ENCODE assay signal across 16 mouse cellular contexts in the genomic region with DNA sequence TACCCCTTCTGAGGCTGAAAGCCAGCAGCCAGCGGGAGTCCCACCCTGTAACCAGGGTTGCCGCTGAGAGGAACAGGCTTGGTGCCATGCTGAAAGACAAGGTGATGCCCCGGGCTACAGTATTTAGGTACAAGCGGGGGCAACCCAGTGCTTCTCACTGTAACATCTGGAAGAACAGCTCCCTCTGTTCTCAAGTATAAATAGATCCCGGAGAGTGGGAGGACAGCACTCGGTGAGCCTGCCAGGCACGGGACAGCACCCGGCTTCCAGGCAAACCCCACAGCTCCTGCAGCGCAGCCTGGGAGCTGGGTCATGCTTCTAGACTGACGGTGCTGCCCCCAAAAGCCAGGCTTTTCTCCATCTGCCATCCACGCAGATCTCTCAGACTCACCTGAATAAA. TPM values are rescaled to one million over a fixed set of nuclear protein-coding genes. Genes with fewer than 3 reads are reported as not detected.
DNase-seq lines count a peak whose midpoint lies in the region; ATAC-seq and TF ChIP-seq lines count a peak whose summit lies in the region.
"Had no signal": no experiment of that assay in that cellular context is flagged by ENCODE, and none has a peak within 500 bp of the region (broad histone marks: within the 10 kb centered on the region; RNA-seq: fewer than 3 reads in every experiment).

No protein-coding gene starts in this region.

- no peaks in the 10 kb centered on the region for H3K27me3 ChIP-seq in heart, embryonic 16.5 days (ENCODE audit: control insufficient read depth, insufficient read depth, low read length)
- no peaks in the 10 kb centered on the region for H3K27me3 ChIP-seq in kidney, embryonic 14.5 days (ENCODE audit: control insufficient read depth, insufficient read depth, low read length)
- H3K27me3 ChIP-seq: forebrain, embryonic 12.5 days; lung, embryonic 15.5 days had no signal

- peak overlapping the region; percentile 54; the same call in 1 of the 2 replicates for H3K27ac ChIP-seq in cortical plate, adult 2 months (ENCODE audit: insufficient read depth, low read length)
- H3K27ac ChIP-seq in heart, embryonic 16.5 days (ENCODE audit: low read length): no peak overlapping the region
- peak overlapping the region; percentile 93 for H3K27ac ChIP-seq in olfactory bulb, adult 2 months (ENCODE audit: insufficient read depth, low read depth, low read length)
- H3K27ac ChIP-seq in kidney, embryonic 14.5 days (ENCODE audit: low read depth, low read length): no peak overlapping the region
- H3K27ac ChIP-seq: forebrain, embryonic 12.5 days; lung, embryonic 15.5 days had no signal

- H3K4me2 ChIP-seq in heart, embryonic 16.5 days (ENCODE audit: low read depth, low read length): no peak overlapping the region
- no peak overlapping the region for H3K4me2 ChIP-seq in kidney, embryonic 14.5 days (replicated peaks; ENCODE audit: low read depth, low read length)
- H3K4me2 ChIP-seq: forebrain, embryonic 12.5 days; lung, embryonic 15.5 days had no signal

- H3K36me3 ChIP-seq in heart, embryonic 16.5 days (ENCODE audit: control insufficient read depth, insufficient read depth): no peaks in the 10 kb centered on the region; the same call in 1 of the 2 replicates
- H3K36me3 ChIP-seq in kidney, embryonic 14.5 days (ENCODE audit: control insufficient read depth, insufficient read depth, low read length): peaks cover 28% of the 10 kb centered on the region

- DNase-seq in layer of hippocampus, adult 11-12 months (ENCODE audit: low spot score): peak; percentile 50
- DNase-seq in layer of hippocampus, postnatal 14 days (ENCODE audit: low spot score in 2 of 2): no peak
- DNase-seq in cerebellum, postnatal 4 days (ENCODE audit: low spot score in 2 of 2): no peak
- DNase-seq: cerebellum, postnatal 10 days; gastrocnemius, postnatal 25 days; kidney, postnatal 4 days; thymus, postnatal 4 days had no signal

- no peak overlapping the region for H3K4me3 ChIP-seq in cortical plate, adult 2 months (ENCODE audit: insufficient read depth, low read length)
- no peak overlapping the region for H3K4me3 ChIP-seq in heart, embryonic 16.5 days (ENCODE audit: low read length)
- H3K4me3 ChIP-seq in olfactory bulb, adult 2 months (ENCODE audit: insufficient read depth, low read depth, low read length): no peak overlapping the region
- H3K4me3 ChIP-seq in kidney, embryonic 14.5 days (ENCODE audit: low read length): no peak overlapping the region
- H3K4me3 ChIP-seq: forebrain, embryonic 12.5 days; lung, embryonic 15.5 days had no signal

- peaks cover 9% of the 10 kb centered on the region; the same call in 1 of the 2 replicates for H3K4me1 ChIP-seq in cortical plate, adult 2 months (ENCODE audit: control insufficient read depth, insufficient read depth, low read length)
- peaks cover 7% of the 10 kb centered on the region; the same call in 1 of the 2 replicates for H3K4me1 ChIP-seq in heart, embryonic 16.5 days (ENCODE audit: control insufficient read depth, insufficient read depth, low read length)
- H3K4me1 ChIP-seq in olfactory bulb, adult 2 months (ENCODE audit: control insufficient read depth, insufficient read depth, low read length): peaks cover 69% of the 10 kb centered on the region
- no peaks in the 10 kb centered on the region for H3K4me1 ChIP-seq in kidney, embryonic 14.5 days (ENCODE audit: control insufficient read depth, insufficient read depth, low read length)
- H3K4me1 ChIP-seq: lung, embryonic 15.5 days had no signal

- WGBS in heart, embryonic 16.5 days: 59% methylated on average over 11 of the region's 11 CpGs
- 28% methylated on average over 11 of the region's 11 CpGs for WGBS in olfactory bulb, adult 2 months
- WGBS in kidney, embryonic 14.5 days: 78% methylated on average over 11 of the region's 11 CpGs

- H3K9ac ChIP-seq in heart, embryonic 16.5 days (ENCODE audit: low read length): no peak overlapping the region
- no peak overlapping the region for H3K9ac ChIP-seq in kidney, embryonic 14.5 days (ENCODE audit: low read depth, low read length)
- H3K9ac ChIP-seq: forebrain, embryonic 12.5 days; lung, embryonic 15.5 days had no signal

- TF ChIP-seq POLR2A in cortical plate, adult 2 months (IDR thresholded peaks at IDR 0.05; ENCODE audit: extremely low read depth, insufficient read depth, low read length): no peak
- no peak for TF ChIP-seq POLR2A in olfactory bulb, adult 2 months (IDR thresholded peaks at IDR 0.05; ENCODE audit: insufficient read depth, low read depth, low read length)

- no peaks in the 10 kb centered on the region for H3K9me3 ChIP-seq in heart, embryonic 16.5 days (replicated peaks; ENCODE audit: control insufficient read depth, low read length)
- H3K9me3 ChIP-seq in kidney, embryonic 14.5 days (ENCODE audit: control insufficient read depth, low read length): no peaks in the 10 kb centered on the region
- H3K9me3 ChIP-seq: forebrain, embryonic 12.5 days; lung, embryonic 15.5 days had no signal

- no peak for TF ChIP-seq CTCF in cortical plate, adult 2 months (IDR thresholded peaks at IDR 0.05; ENCODE audit: extremely low read depth, insufficient read depth, low read length)
- TF ChIP-seq CTCF in olfactory bulb, adult 2 months (IDR thresholded peaks at IDR 0.05; ENCODE audit: insufficient read depth, low read depth, low read length): no peak

- ATAC-seq in heart, embryonic 16.5 days (replicated peaks; ENCODE audit: extremely low read depth, insufficient read depth, low FRiP score): peak; percentile 64; the same call in 1 of the 2 replicates
- no peak for ATAC-seq in kidney, embryonic 14.5 days (ENCODE audit: low FRiP score, low TSS enrichment)
- ATAC-seq: activated CD4-positive, CD25-positive, alpha-beta regulatory T cell, adult 4 months; CD4-positive, CD25-positive, alpha-beta regulatory T cell, adult 4 months; intestine, embryonic 16.5 days had no signal

RNA-seq across cellular contexts. Expression of a gene that starts 16.7 kb away (rescaled TPM):
- total RNA-seq in layer of hippocampus, postnatal 14 days (2021): 10 to 100 TPM; 12.7 to 13.6 TPM
- 28.0 and 29.4 TPM in 2 replicates for polyA plus RNA-seq in cortical plate, adult 2 months (2012; rRNA removed)
- 2.9 and 3.2 TPM in 2 replicates for polyA plus RNA-seq in heart, embryonic 16.5 days (2015; fragmentation: Nextera tagmentation; extraction: Ambion mirVana)
- polyA plus RNA-seq in olfactory bulb, adult 2 months (2012; ENCODE audit: insufficient read depth, insufficient read length, low replicate concordance, missing spikeins): not detected in 2 replicates
- polyA plus RNA-seq in kidney, embryonic 14.5 days (2014; fragmentation: Nextera tagmentation; extraction: Ambion mirVana): 6.5 and 9.8 TPM in 2 replicates

RNA-seq across cellular contexts. Expression of a gene that starts 36.6 kb away (rescaled TPM):
- total RNA-seq in layer of hippocampus, postnatal 14 days (2021): 10 to 100 TPM; 34.8 to 35.3 TPM
- polyA plus RNA-seq in cortical plate, adult 2 months (2012; rRNA removed): 25.0 and 27.9 TPM in 2 replicates
- polyA plus RNA-seq in heart, embryonic 16.5 days (2015; fragmentation: Nextera tagmentation; extraction: Ambion mirVana): 15.0 and 15.5 TPM in 2 replicates
- not detected in 2 replicates for polyA plus RNA-seq in olfactory bulb, adult 2 months (2012; ENCODE audit: insufficient read depth, insufficient read length, low replicate concordance, missing spikeins)
- polyA plus RNA-seq in kidney, embryonic 14.5 days (2014; fragmentation: Nextera tagmentation; extraction: Ambion mirVana): 7.9 and 10.9 TPM in 2 replicates

RNA-seq across cellular contexts. Expression of a gene that starts 40.9 kb away (rescaled TPM):
- 1 to 10 TPM; 3.4 to 5.0 TPM for total RNA-seq in layer of hippocampus, postnatal 14 days (2021)
- polyA plus RNA-seq in cortical plate, adult 2 months (2012; rRNA removed): 3.6 and 3.9 TPM in 2 replicates
- polyA plus RNA-seq in heart, embryonic 16.5 days (2015; fragmentation: Nextera tagmentation; extraction: Ambion mirVana): 3.8 and 5.7 TPM in 2 replicates
- not detected in 2 replicates for polyA plus RNA-seq in olfactory bulb, adult 2 months (2012; ENCODE audit: insufficient read depth, insufficient read length, low replicate concordance, missing spikeins)
- polyA plus RNA-seq in kidney, embryonic 14.5 days (2014; fragmentation: Nextera tagmentation; extraction: Ambion mirVana): 12.7 TPM in 2 replicates

Comparison
In these comparisons a context has a peak if more than half of its experiments do, and no peak if none do; other contexts are left out.
1. H3K27ac ChIP-seq: peak in cortical plate, adult 2 months (single experiment) and olfactory bulb, adult 2 months (single experiment); none in heart, embryonic 16.5 days (single experiment) and kidney, embryonic 14.5 days (single experiment).